Mouse (Mus musculus) heart, postnatal 0 days (tissue): ENCODE results near the gene Alkbh6.

Experiments
- CTCF ChIP-seq: IDR thresholded peaks from 2 replicates; pipeline ENCODE4 v1.5.1; 2016; ENCODE audit warnings: antibody characterized with exemption, control low read depth, low read depth
- EP300 ChIP-seq: IDR thresholded peaks from 2 replicates; pipeline ENCODE4 v1.6.1; 2016; ENCODE audit warnings: antibody characterized with exemption, low read depth

- TF ChIP-seq CTCF: no peak
- TF ChIP-seq EP300: no peak
These were observed 15.3 kb downstream of the Alkbh6 start, which contains the start of gene Sdhaf1 for GRCm38 (mm10) chr7:30323795-30324194.
